Mouse (Mus musculus): Measurements from ENCODE around the gene Paics. TPM values are rescaled to one million over a fixed set of nuclear protein-coding genes. Genes with fewer than 3 reads are reported as not detected.

Gene Paics
- polyA plus RNA-seq, 1 experiment from 2014 or later: 291 TPM

GRCm38 (mm10) chr5:77011082-77011481 lies 60.0 kb downstream of the Paics start:
- no peak overlapping the region for H3K4me3 ChIP-seq (ENCODE audit: low read depth, low read length)
- no peak for ATAC-seq (ENCODE audit: insufficient read depth)

GRCm38 (mm10) chr5:77013171-77013570 lies 62.1 kb downstream of the Paics start:
- H3K4me3 ChIP-seq (ENCODE audit: low read depth, low read length): no peak overlapping the region
- 56% methylated on average over 3 of the region's 3 CpGs for WGBS
- no peaks in the 10 kb centered on the region for H3K36me3 ChIP-seq (ENCODE audit: insufficient read depth)
- H3K9ac ChIP-seq: no peak overlapping the region
- H3K27me3 ChIP-seq (ENCODE audit: insufficient read depth, low read length): no peaks in the 10 kb centered on the region
- peak; percentile 4 for DNase-seq
- ATAC-seq (ENCODE audit: insufficient read depth): no peak
- no peak overlapping the region for H3K4me2 ChIP-seq
- H3K9me3 ChIP-seq (ENCODE audit: low read depth, low read length): no peaks in the 10 kb centered on the region
- H3K27ac ChIP-seq (ENCODE audit: low read depth): no peak overlapping the region
- no peaks in the 10 kb centered on the region for H3K4me1 ChIP-seq (ENCODE audit: insufficient read depth)
- TF ChIP-seq CTCF (IDR thresholded peaks at IDR 0.05; ENCODE audit: low read depth): no peak

More at GRCm38 (mm10) chr5:77011082-77011481, 60.0 kb downstream of the Paics start:
- no peak for DNase-seq
- Histone ChIP-seq H3K4me1 (ENCODE audit: insufficient read depth) (no peaks in the 10 kb centered on the region), H3K27ac (ENCODE audit: low read depth) (no peak overlapping the region), H3K27me3 (ENCODE audit: insufficient read depth, low read length) (no peaks in the 10 kb centered on the region), H3K4me2 (no peak overlapping the region), H3K36me3 (ENCODE audit: insufficient read depth) (no peaks in the 10 kb centered on the region), H3K9ac (no peak overlapping the region), H3K9me3 (ENCODE audit: low read depth, low read length) (no peaks in the 10 kb centered on the region)
- TF ChIP-seq CTCF (IDR thresholded peaks at IDR 0.05; ENCODE audit: low read depth): no peak
- 55% methylated on average over 3 of the region's 3 CpGs for WGBS

- H3K36me3 ChIP-seq (ENCODE audit: insufficient read depth): no peaks in the 10 kb centered on the region
- no peak for TF ChIP-seq CTCF (IDR thresholded peaks at IDR 0.05; ENCODE audit: low read depth)
- peak; percentile 91 for DNase-seq
- H3K27ac ChIP-seq (ENCODE audit: low read depth): no peak within 1 kb of the TSS
- ATAC-seq (ENCODE audit: insufficient read depth): peak; percentile 98
- H3K4me3 ChIP-seq (ENCODE audit: low read depth, low read length): peak within 1 kb of the TSS; percentile 46
- WGBS: 14% methylated on average over 57 of the region's 57 CpGs
- no peaks in the 10 kb centered on the region for H3K9me3 ChIP-seq (ENCODE audit: low read depth, low read length)
- H3K9ac ChIP-seq: peak within 1 kb of the TSS; percentile 3
- H3K4me1 ChIP-seq (ENCODE audit: insufficient read depth): no peaks in the 10 kb centered on the region
- H3K4me2 ChIP-seq: peak within 1 kb of the TSS; percentile 80
- H3K27me3 ChIP-seq (ENCODE audit: insufficient read depth, low read length): no peaks in the 10 kb centered on the region
These were observed 64.7 kb downstream of the Paics start, which contains the start of gene Thegl for GRCm38 (mm10) chr5:77015544-77016482. Gene Thegl, plus strand, starts transcription at chr5:77016023.

Other genes starting within 250 kb of the Paics start
- 20.4 and 22.8 TPM in 2 replicates for gene Aasdh, start 45.8 kb upstream of the Paics start, polyA plus RNA-seq (2014; fragmentation: Nextera tagmentation; extraction: Ambion mirVana)
- gene Ppat, start 271 bp downstream of the Paics start, polyA plus RNA-seq (2014; fragmentation: Nextera tagmentation; extraction: Ambion mirVana): 47.0 and 48.8 TPM in 2 replicates
- gene Srp72, start 23.4 kb downstream of the Paics start, polyA plus RNA-seq (2014; fragmentation: Nextera tagmentation; extraction: Ambion mirVana): 100 and 103 TPM in 2 replicates
- gene Arl9, start 52.7 kb downstream of the Paics start, polyA plus RNA-seq (2014; fragmentation: Nextera tagmentation; extraction: Ambion mirVana): 0.38 TPM in 1 of 2 replicates, not detected in the other
- gene Thegl, start 64.7 kb downstream of the Paics start, polyA plus RNA-seq (2014; fragmentation: Nextera tagmentation; extraction: Ambion mirVana): 0.30 and 0.66 TPM in 2 replicates
- 2.4 and 3.6 TPM in 2 replicates for gene Hopx, start 163.8 kb downstream of the Paics start, polyA plus RNA-seq (2014; fragmentation: Nextera tagmentation; extraction: Ambion mirVana)

Data from lung, embryonic 14.5 days (tissue).